Mouse (Mus musculus) kidney, adult 2 months (tissue): ENCODE results near the gene Plin2.

Experiments
- CTCF ChIP-seq: fragments of 200-500 bp; conservative IDR thresholded peaks from 2 replicates; pipeline ENCODE4 v1.5.1; 2011; ENCODE audit warnings: low read depth, mild to moderate bottlenecking, control low read depth, low read length, moderate library complexity, mixed read lengths; ENCODE audit not compliant: insufficient read depth, insufficient read length
- POLR2A ChIP-seq: fragments of 200-500 bp; IDR thresholded peaks from one replicate; pipeline ENCODE4 v1.6.1; 2011; ENCODE audit warnings: low read depth, low read length, control low read depth

DNA sequence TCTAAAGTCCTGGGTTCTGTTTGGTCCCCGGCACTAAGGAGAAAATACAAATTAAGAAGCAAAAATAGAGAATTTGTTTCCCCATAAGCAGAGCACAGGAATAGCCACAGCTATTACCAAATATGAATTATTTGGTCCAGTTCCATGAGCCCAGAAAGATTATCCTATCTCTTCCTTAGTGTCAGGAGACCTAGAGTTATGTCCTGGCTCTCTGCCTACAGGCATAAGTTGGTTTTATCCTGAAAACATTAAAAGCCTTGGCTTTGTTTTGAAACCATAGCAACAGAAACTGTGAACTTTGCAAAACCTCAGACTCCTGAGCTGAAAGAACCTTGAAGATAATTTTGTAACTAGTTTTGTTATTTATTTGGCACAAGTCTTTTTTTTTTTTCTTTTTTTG lies 47.3 kb upstream of the Plin2 start:
- TF ChIP-seq CTCF (no peak), POLR2A (no peak)
